Mouse (Mus musculus) brown adipose tissue, adult 24 weeks (tissue): ENCODE measurements around the gene U2surp. TPM values are rescaled to one million over a fixed set of nuclear protein-coding genes. Genes with fewer than 3 reads are reported as not detected.
"Not testable (repeated sequence)": the region's sequence is repeated elsewhere in the genome, so short reads cannot be mapped to it uniquely, and the experiment has no call there.

Experiments
- H3K27ac ChIP-seq: fragments of 200-500 bp; replicated peaks from 2 replicates; pipeline ENCODE4 v1.5.1; 2012; ENCODE audit warnings: low read depth, mild to moderate bottlenecking, low read length
- H3K4me1 ChIP-seq: fragments of 200-500 bp; 2 replicates; pipeline ENCODE4 v1.6.1; 2012; ENCODE audit warnings: low read length, mixed read lengths; ENCODE audit not compliant: control insufficient read depth, insufficient read depth, insufficient read length
- H3K4me3 ChIP-seq: fragments of 200-500 bp; 2 replicates; pipeline ENCODE4 v1.5.1; 2012; ENCODE audit warnings: low read depth, mild to moderate bottlenecking, low read length, moderate library complexity; ENCODE audit not compliant: insufficient read depth
- polyA plus RNA-seq: library from polyadenylated mRNA; stranded (reverse); fragments of >200 nt; gene quantifications from 2 replicates; pipeline ENCODE4 v1.2.4, GENCODE M21; 2012; ENCODE audit not compliant: missing spikeins, insufficient read depth, insufficient read length

The U2surp gene
- polyA plus RNA-seq, 1 experiment, result 33.4 TPM

GRCm38 (mm10) chr9:95514361-95514760 lies 2.6 kb upstream of the U2surp start:
- H3K27ac ChIP-seq, H3K4me1 ChIP-seq, H3K4me3 ChIP-seq: not testable (repeated sequence)

- Histone ChIP-seq H3K4me1 (peaks cover 4% of the 10 kb centered on the region; the same call in 1 of the 2 replicates), H3K4me3 (no peak overlapping the region), H3K27ac (peak overlapping the region; percentile 42; the same call in 1 of the 2 replicates)
These were observed 2.0 kb upstream of the U2surp start for GRCm38 (mm10) chr9:95513776-95514175.

GRCm38 (mm10) chr9:95512331-95513030 lies 685 bp upstream of the U2surp start:
- H3K4me1 ChIP-seq, result peaks cover 4% of the 10 kb centered on the region; the same call in 1 of the 2 replicates
- H3K27ac ChIP-seq, result peak overlapping the region; percentile 92
- H3K4me3 ChIP-seq, result peak overlapping the region; percentile 66

- Histone ChIP-seq H3K4me1 (peaks cover 4% of the 10 kb centered on the region; the same call in 1 of the 2 replicates), H3K4me3 (peak overlapping the region; percentile 86), H3K27ac (peak overlapping the region; percentile 87; the same call in 1 of the 2 replicates)
These were observed 947 bp downstream of the U2surp start for GRCm38 (mm10) chr9:95510693-95511404.

GRCm38 (mm10) chr9:95505666-95506065 lies 6.1 kb downstream of the U2surp start:
- H3K27ac ChIP-seq, result peak overlapping the region; percentile 8; the same call in 1 of the 2 replicates
- peaks cover 8% of the 10 kb centered on the region for H3K4me1 ChIP-seq
- no peak overlapping the region for H3K4me3 ChIP-seq

GRCm38 (mm10) chr9:95499848-95500247 lies 11.9 kb downstream of the U2surp start:
- no peak overlapping the region for H3K27ac ChIP-seq
- peaks cover 2% of the 10 kb centered on the region; the same call in 1 of the 2 replicates for H3K4me1 ChIP-seq
- no peak overlapping the region for H3K4me3 ChIP-seq

- no peak overlapping the region for H3K4me3 ChIP-seq
- 0 out of 2 replicates have a peak, but pooled peaks cover 2% of the 10 kb centered on the region for H3K4me1 ChIP-seq
- no peak overlapping the region for H3K27ac ChIP-seq
These were observed 16.8 kb downstream of the U2surp start for GRCm38 (mm10) chr9:95495038-95495437.

GRCm38 (mm10) chr9:95493393-95493792 lies 18.4 kb downstream of the U2surp start:
- Histone ChIP-seq H3K4me1 (0 out of 2 replicates have a peak, but pooled peaks cover 2% of the 10 kb centered on the region), H3K4me3 (no peak overlapping the region), H3K27ac (no peak overlapping the region)

- H3K4me1 ChIP-seq, result no peaks in the 10 kb centered on the region
- H3K4me3 ChIP-seq, result no peak overlapping the region
- no peak overlapping the region for H3K27ac ChIP-seq
These were observed 21.8 kb downstream of the U2surp start for GRCm38 (mm10) chr9:95490003-95490402.

- H3K4me3 ChIP-seq, result no peak overlapping the region
- H3K27ac ChIP-seq, result no peak overlapping the region
- H3K4me1 ChIP-seq, result no peaks in the 10 kb centered on the region
These were observed 22.9 kb downstream of the U2surp start for GRCm38 (mm10) chr9:95488861-95489260.

GRCm38 (mm10) chr9:95479981-95480380 lies 31.8 kb downstream of the U2surp start:
- Histone ChIP-seq H3K4me3 (no peak overlapping the region), H3K27ac (no peak overlapping the region), H3K4me1 (no peaks in the 10 kb centered on the region)

- Histone ChIP-seq H3K27ac (no peak overlapping the region), H3K4me1 (no peaks in the 10 kb centered on the region), H3K4me3 (no peak overlapping the region)
These were observed 33.4 kb downstream of the U2surp start for GRCm38 (mm10) chr9:95478443-95478842.

- Histone ChIP-seq H3K4me1 (no peaks in the 10 kb centered on the region), H3K27ac (no peak overlapping the region), H3K4me3 (no peak overlapping the region)
These were observed 38.9 kb downstream of the U2surp start for GRCm38 (mm10) chr9:95472926-95473325.

- H3K4me3 ChIP-seq, H3K4me1 ChIP-seq, H3K27ac ChIP-seq: not testable (repeated sequence)
These were observed 42.7 kb downstream of the U2surp start for GRCm38 (mm10) chr9:95469011-95469576.

GRCm38 (mm10) chr9:95464028-95464427 lies 47.8 kb downstream of the U2surp start:
- Histone ChIP-seq H3K4me3 (no peak overlapping the region), H3K4me1 (no peaks in the 10 kb centered on the region), H3K27ac (no peak overlapping the region)
